Mouse (Mus musculus) liver, adult 2 months (tissue): ENCODE measurements at regions not wholly inside any gene's neighbourhood (a gene's known extent, or its start where the extent isn't known, plus 50 kb on each side); places are given as distances from the start of the nearest gene placed in this dataset.
A peak's percentile ranks its signal among the peaks of the same experiment; 100 is the strongest.

Source experiments
- DNase-seq: peaks from one replicate; pipeline ENCODE4 v3.0.0-alpha.2; 2011; ENCODE audit warnings: low read depth, low spot score; ENCODE audit errors: extremely low read depth
- H3K27ac ChIP-seq: fragments of 200-500 bp; replicated peaks from 2 replicates; pipeline ENCODE4 v1.5.1; 2012; ENCODE audit warnings: low read depth, mild to moderate bottlenecking, control low read depth, inconsistent platforms, low read length; ENCODE audit not compliant: insufficient read depth
- H3K27me3 ChIP-seq: fragments of 200-500 bp; 2 replicates; pipeline ENCODE4 v1.6.1; 2012; ENCODE audit warnings: mild to moderate bottlenecking, moderate library complexity, low read length, inconsistent platforms; ENCODE audit not compliant: control insufficient read depth, insufficient read depth
- H3K36me3 ChIP-seq: fragments of 200-500 bp; 2 replicates; pipeline ENCODE4 v1.6.1; 2012; ENCODE audit warnings: low read length, inconsistent platforms; ENCODE audit not compliant: control insufficient read depth, insufficient read depth
- H3K4me1 ChIP-seq: fragments of 200-500 bp; 2 replicates; pipeline ENCODE4 v1.6.1; 2011; ENCODE audit warnings: low read length; ENCODE audit not compliant: control insufficient read depth, insufficient read depth
- H3K4me3 ChIP-seq: fragments of 200-500 bp; 2 replicates; pipeline ENCODE4 v1.5.1; 2011; ENCODE audit warnings: low read depth, mild to moderate bottlenecking, control low read depth, low read length, moderate library complexity; ENCODE audit not compliant: insufficient read depth
- H3K79me2 ChIP-seq: fragments of 200-500 bp; 2 replicates; pipeline ENCODE4 v1.6.1; 2012; ENCODE audit warnings: inconsistent platforms, mild to moderate bottlenecking, low read length, moderate library complexity; ENCODE audit not compliant: control insufficient read depth, insufficient read depth
- H3K9ac ChIP-seq: fragments of 200-500 bp; 2 replicates; pipeline ENCODE4 v1.6.1; 2012; ENCODE audit warnings: low read depth, mild to moderate bottlenecking, control low read depth, inconsistent platforms, low read length
- CTCF ChIP-seq: fragments of 200-500 bp; IDR thresholded peaks from 2 replicates; pipeline ENCODE4 v1.5.1; 2011; ENCODE audit warnings: low read depth, low read length, control low read depth
- POLR2A ChIP-seq: fragments of 200-500 bp; IDR thresholded peaks from 2 replicates; pipeline ENCODE4 v1.6.1; 2011; ENCODE audit warnings: low read length, control low read depth; ENCODE audit not compliant: insufficient read depth; ENCODE audit errors: extremely low read depth
- WGBS: fragments of 180-500 bp; shearing (Covaris S2); methylation state at CpG from one replicate; pipeline ENCODE4 v1.1.7; 2018; 5-methylcytosine and 5-hydroxymethylcytosine counted together

GRCm38 (mm10) chr15:52156779-52157178 is 1727.9 kb upstream of the Gm7489 start:
- Histone ChIP-seq H3K4me3 (no peak overlapping the region), H3K4me1 (peaks cover 4% of the 10 kb centered on the region; the same call in 1 of the 2 replicates), H3K9ac (no peak overlapping the region), H3K27ac (no peak overlapping the region), H3K36me3 (no peaks in the 10 kb centered on the region), H3K79me2 (no peaks in the 10 kb centered on the region), H3K27me3 (no peaks in the 10 kb centered on the region)
- WGBS: 63% methylated on average over 4 of the region's 4 CpGs
- DNase-seq: no peak
- TF ChIP-seq CTCF (no peak), POLR2A (no peak)

GRCm38 (mm10) chr15:52160181-52161088 is 1724.3 kb upstream of the Gm7489 start:
- WGBS: 31% methylated on average over 18 of the region's 18 CpGs
- Histone ChIP-seq H3K4me3 (no peak overlapping the region), H3K27me3 (no peaks in the 10 kb centered on the region), H3K79me2 (no peaks in the 10 kb centered on the region), H3K4me1 (peaks cover 5% of the 10 kb centered on the region; the same call in 1 of the 2 replicates), H3K36me3 (no peaks in the 10 kb centered on the region), H3K27ac (no peak overlapping the region), H3K9ac (no peak overlapping the region)
- no peak for TF ChIP-seq POLR2A
- peak; percentile 92 for TF ChIP-seq CTCF
- no peak for DNase-seq

GRCm38 (mm10) chr15:52161089-52161442 is 1723.6 kb upstream of the Gm7489 start:
- peak; percentile 84 for DNase-seq
- 8% methylated on average over 3 of the region's 3 CpGs for WGBS
- Histone ChIP-seq H3K27me3 (no peaks in the 10 kb centered on the region), H3K27ac (no peak overlapping the region), H3K79me2 (no peaks in the 10 kb centered on the region), H3K9ac (no peak overlapping the region), H3K4me1 (peaks cover 5% of the 10 kb centered on the region; the same call in 1 of the 2 replicates), H3K36me3 (no peaks in the 10 kb centered on the region), H3K4me3 (no peak overlapping the region)
- TF ChIP-seq CTCF (no peak), POLR2A (no peak)

- no peak for TF ChIP-seq POLR2A
- TF ChIP-seq CTCF: no peak
- Histone ChIP-seq H3K9ac (no peak overlapping the region), H3K27ac (peak overlapping the region; percentile 50; the same call in 1 of the 2 replicates), H3K27me3 (no peaks in the 10 kb centered on the region), H3K36me3 (no peaks in the 10 kb centered on the region), H3K4me1 (peaks cover 5% of the 10 kb centered on the region; the same call in 1 of the 2 replicates), H3K79me2 (no peaks in the 10 kb centered on the region), H3K4me3 (no peak overlapping the region; the same call in 1 of the 2 replicates)
- DNase-seq: no peak
- WGBS: 22% methylated on average over 19 of the region's 19 CpGs
Observed at GRCm38 (mm10) chr15:52161568-52162316, 1723.0 kb upstream of the Gm7489 start.

- Histone ChIP-seq H3K36me3 (no peaks in the 10 kb centered on the region), H3K27me3 (no peaks in the 10 kb centered on the region), H3K79me2 (no peaks in the 10 kb centered on the region), H3K27ac (no peak overlapping the region), H3K4me3 (no peak overlapping the region), H3K9ac (no peak overlapping the region), H3K4me1 (peaks cover 5% of the 10 kb centered on the region; the same call in 1 of the 2 replicates)
- 80% methylated on average over 4 of the region's 4 CpGs for WGBS
- TF ChIP-seq POLR2A: no peak
- DNase-seq: no peak
Observed at GRCm38 (mm10) chr15:52166144-52166543, 1718.6 kb upstream of the Gm7489 start.
